Mouse (Mus musculus): ENCODE data around the gene 1700010B08Rik.

Gene 1700010B08Rik

GRCm38 (mm10) chr2:173770620-173771019 lies 51.4 kb downstream of the 1700010B08Rik start:
- DNase-seq (ENCODE audit: low spot score), result no peak
